Mouse (Mus musculus) megakaryocyte, embryonic 14.5 days (primary cell): ENCODE data around the gene Acot4.
"Not testable (repeated sequence)": the region's sequence is repeated elsewhere in the genome, so short reads cannot be mapped to it uniquely, and the experiment has no call there.

Source experiments
- FLI1 ChIP-seq: IDR thresholded peaks from 2 replicates; pipeline ENCODE4 v1.6.1; 2012; ENCODE audit warnings: low read length, inconsistent platforms, mixed read lengths
- GATA1 ChIP-seq: IDR thresholded peaks from 3 replicates; pipeline ENCODE4 v1.6.1; 2012; ENCODE audit warnings: mixed read lengths, low read length, inconsistent platforms, borderline replicate concordance

DNA sequence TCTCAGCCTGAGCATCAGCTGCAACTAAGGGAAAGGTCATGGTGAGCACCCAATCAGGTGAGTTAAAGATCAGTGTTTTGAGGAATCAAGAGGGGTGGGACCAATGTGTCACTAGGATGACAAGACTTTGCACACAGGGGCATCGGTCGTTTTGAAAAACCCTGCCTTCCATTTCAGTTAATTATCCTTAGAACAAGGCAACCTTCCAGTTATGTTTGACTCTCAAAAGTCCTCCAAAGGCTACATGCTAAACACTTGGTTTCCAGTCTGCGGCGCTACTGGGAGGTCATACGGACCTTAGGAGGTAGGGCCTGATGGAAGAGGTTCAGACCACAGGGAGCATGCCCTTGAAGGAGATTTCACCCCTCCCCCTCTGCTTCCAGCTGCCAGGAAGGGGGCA, 12.6 kb downstream of the Acot4 start:
- not testable (repeated sequence) for TF ChIP-seq GATA1, FLI1
